Mouse (Mus musculus) heart, embryonic 16.5 days (tissue): Measurements from ENCODE around the gene Nup210. TPM values are rescaled to one million over a fixed set of nuclear protein-coding genes. Genes with fewer than 3 reads are reported as not detected.

Experiments used
- ATAC-seq: fragments of 200-750 bp; cut with Nextera tagmentation; replicated peaks from 2 replicates; pipeline ENCODE4 v1.8.0; 2017; ENCODE audit warnings: moderate number of reproducible peaks; ENCODE audit not compliant: insufficient read depth, low FRiP score; ENCODE audit errors: extremely low read depth
- H3K27ac ChIP-seq: fragments of 300-500 bp; sonication (generic); 2 replicates; pipeline ENCODE4 v1.5.1; 2014; ENCODE audit warnings: mild to moderate bottlenecking, low read length, control low read depth, moderate library complexity
- H3K27me3 ChIP-seq: fragments of 300-500 bp; sonication (generic); 2 replicates; pipeline ENCODE4 v1.6.1; 2014; ENCODE audit warnings: low read length, mixed read lengths; ENCODE audit not compliant: control insufficient read depth, insufficient read depth
- H3K36me3 ChIP-seq: fragments of 300-500 bp; sonication (generic); 2 replicates; pipeline ENCODE4 v1.6.1; 2014; ENCODE audit not compliant: control insufficient read depth, insufficient read depth
- H3K4me1 ChIP-seq: fragments of 300-500 bp; sonication (generic); 2 replicates; pipeline ENCODE4 v1.6.1; 2014; ENCODE audit warnings: low read length, mixed read lengths; ENCODE audit not compliant: control insufficient read depth, insufficient read depth
- H3K4me2 ChIP-seq: fragments of 300-500 bp; sonication (generic); 2 replicates; pipeline ENCODE4 v1.6.1; 2014; ENCODE audit warnings: low read depth, mild to moderate bottlenecking, control low read depth, low read length
- H3K4me3 ChIP-seq: fragments of 300-500 bp; sonication (generic); 2 replicates; pipeline ENCODE4 v1.5.1; 2014; ENCODE audit warnings: mild to moderate bottlenecking, control low read depth, low read length
- H3K9ac ChIP-seq: fragments of 300-500 bp; sonication (generic); 2 replicates; pipeline ENCODE4 v1.6.1; 2014; ENCODE audit warnings: low read length, control low read depth
- H3K9me3 ChIP-seq: fragments of 300-500 bp; sonication (generic); replicated peaks from 2 replicates; pipeline ENCODE4 v1.6.1; 2016; ENCODE audit warnings: low read length; ENCODE audit not compliant: control insufficient read depth
- WGBS: fragments of 180-500 bp; shearing (Covaris S2); extraction: QIAGEN DNeasy Blood & Tissue Kit; methylation state at CpG from one replicate; pipeline ENCODE4 v1.1.7; 2014; 5-methylcytosine and 5-hydroxymethylcytosine counted together
- polyA plus RNA-seq: library from polyadenylated mRNA; unstranded; fragments of >200 nt; fragmentation: Nextera tagmentation; extraction: Ambion mirVana; gene quantifications from 2 replicates; pipeline ENCODE4 v1.2.1, GENCODE M21; 2015

Gene Nup210
- polyA plus RNA-seq, 1 experiment from 2014 or later, result 10.9 TPM

GRCm38 (mm10) chr6:91008284-91008830 lies 108.3 kb downstream of the Nup210 start:
- Histone ChIP-seq H3K4me1 (peaks cover 19% of the 10 kb centered on the region), H3K27ac (no peak overlapping the region), H3K27me3 (no peaks in the 10 kb centered on the region), H3K36me3 (no peaks in the 10 kb centered on the region), H3K9ac (no peak overlapping the region), H3K9me3 (no peaks in the 10 kb centered on the region), H3K4me3 (no peak overlapping the region), H3K4me2 (no peak overlapping the region)
- ATAC-seq, result no peak
- WGBS, result 87% methylated on average over 3 of the region's 3 CpGs

- no peaks in the 10 kb centered on the region for H3K27me3 ChIP-seq
- H3K9ac ChIP-seq, result no peak overlapping the region
- H3K4me1 ChIP-seq, result peaks cover 15% of the 10 kb centered on the region
- ATAC-seq, result no peak
- 45% methylated on average over 2 of the region's 2 CpGs for WGBS
- H3K4me3 ChIP-seq, result no peak overlapping the region
- H3K4me2 ChIP-seq, result no peak overlapping the region
- no peaks in the 10 kb centered on the region for H3K36me3 ChIP-seq
- H3K27ac ChIP-seq, result no peak overlapping the region
- H3K9me3 ChIP-seq, result no peaks in the 10 kb centered on the region
These were observed 109.4 kb downstream of the Nup210 start for GRCm38 (mm10) chr6:91007207-91007606.

- WGBS, result 89% methylated on average over 2 of the region's 2 CpGs
- ATAC-seq, result no peak
These were observed 112.5 kb downstream of the Nup210 start for GRCm38 (mm10) chr6:91004157-91004556.

DNA sequence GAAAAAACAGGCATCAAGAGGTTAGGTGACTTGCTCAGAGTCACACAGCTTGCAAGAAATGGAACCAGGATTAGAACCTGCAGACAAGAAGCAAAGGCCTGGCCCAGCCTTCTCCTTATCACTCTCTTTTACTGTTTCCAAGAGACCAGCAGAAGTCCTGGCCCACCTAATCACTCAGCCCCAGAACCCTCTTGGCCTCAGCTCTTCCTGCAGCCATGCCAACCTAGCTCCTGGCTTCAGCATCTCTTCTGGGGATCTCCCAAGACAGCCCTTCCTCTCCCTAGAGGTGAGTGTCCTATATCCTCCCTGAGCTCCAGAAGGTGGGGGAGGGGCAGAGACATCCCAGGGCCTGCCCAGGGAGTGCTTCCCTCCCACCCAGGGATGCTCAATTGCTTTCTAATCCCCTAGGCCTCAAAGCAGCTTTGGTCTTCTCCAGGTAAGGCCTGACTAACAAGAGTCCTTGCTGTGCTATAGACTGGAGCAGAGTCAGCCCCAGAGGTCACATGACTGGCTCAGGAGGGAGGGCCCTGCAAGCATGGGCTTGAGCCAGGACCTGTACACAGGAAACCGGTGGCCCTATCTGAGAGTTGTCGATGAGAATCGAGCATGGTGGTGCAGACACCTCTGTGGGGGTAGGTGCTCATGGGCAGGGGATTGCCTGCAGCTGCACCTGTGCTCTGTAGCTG lies 113.2 kb downstream of the Nup210 start:
- H3K27ac ChIP-seq, result no peak overlapping the region
- no peaks in the 10 kb centered on the region for H3K36me3 ChIP-seq
- no peak overlapping the region for H3K4me3 ChIP-seq
- 0 out of 2 replicates have a peak, but pooled peaks have one; percentile 26 for ATAC-seq
- no peaks in the 10 kb centered on the region for H3K9me3 ChIP-seq
- peaks cover 27% of the 10 kb centered on the region for H3K4me1 ChIP-seq
- no peaks in the 10 kb centered on the region for H3K27me3 ChIP-seq
- WGBS, result 13% methylated on average over 3 of the region's 3 CpGs
- H3K9ac ChIP-seq, result no peak overlapping the region
- H3K4me2 ChIP-seq, result no peak overlapping the region

More at GRCm38 (mm10) chr6:91004157-91004556, 112.5 kb downstream of the Nup210 start:
- Histone ChIP-seq H3K27ac (no peak overlapping the region), H3K9ac (no peak overlapping the region), H3K9me3 (no peaks in the 10 kb centered on the region), H3K4me2 (no peak overlapping the region), H3K27me3 (no peaks in the 10 kb centered on the region), H3K36me3 (no peaks in the 10 kb centered on the region), H3K4me1 (peaks cover 27% of the 10 kb centered on the region), H3K4me3 (no peak overlapping the region)

DNA sequence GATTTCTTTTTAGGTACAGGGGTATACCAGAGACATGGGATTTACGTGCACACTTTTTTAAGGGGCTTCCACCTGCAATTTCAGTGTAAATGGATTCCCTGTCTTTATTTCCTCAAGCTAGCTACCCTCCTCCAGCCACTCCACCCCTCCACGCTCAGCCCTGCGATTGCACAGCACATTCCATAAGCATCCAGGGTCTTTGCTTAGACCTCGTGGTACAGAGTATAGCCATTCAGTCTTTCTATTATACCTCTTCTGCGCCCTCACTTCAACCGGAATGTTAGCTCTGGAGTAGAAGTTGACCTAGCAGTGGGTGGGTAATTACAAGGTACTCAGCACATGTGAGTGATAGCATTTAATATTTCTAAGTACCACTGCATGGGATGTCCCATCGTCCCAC lies 115.1 kb downstream of the Nup210 start:
- Histone ChIP-seq H3K9me3 (no peaks in the 10 kb centered on the region), H3K27me3 (no peaks in the 10 kb centered on the region), H3K9ac (no peak overlapping the region), H3K4me2 (0 out of 2 replicates have a peak overlapping the region, but pooled peaks have one; percentile 39), H3K4me1 (peaks cover 27% of the 10 kb centered on the region), H3K36me3 (no peaks in the 10 kb centered on the region), H3K4me3 (no peak overlapping the region), H3K27ac (no peak overlapping the region)
- no peak for ATAC-seq
- 45% methylated on average over 7 of the region's 7 CpGs for WGBS

GRCm38 (mm10) chr6:91000819-91001525 lies 115.7 kb downstream of the Nup210 start:
- Histone ChIP-seq H3K36me3 (no peaks in the 10 kb centered on the region), H3K4me1 (peaks cover 27% of the 10 kb centered on the region), H3K27me3 (no peaks in the 10 kb centered on the region), H3K4me3 (no peak overlapping the region), H3K4me2 (peak overlapping the region; percentile 39; the same call in 1 of the 2 replicates), H3K9ac (peak overlapping the region; percentile 21), H3K9me3 (no peaks in the 10 kb centered on the region), H3K27ac (peak overlapping the region; percentile 24; the same call in 1 of the 2 replicates)
- no peak for ATAC-seq
- WGBS, result 20% methylated on average over 15 of the region's 15 CpGs

DNA sequence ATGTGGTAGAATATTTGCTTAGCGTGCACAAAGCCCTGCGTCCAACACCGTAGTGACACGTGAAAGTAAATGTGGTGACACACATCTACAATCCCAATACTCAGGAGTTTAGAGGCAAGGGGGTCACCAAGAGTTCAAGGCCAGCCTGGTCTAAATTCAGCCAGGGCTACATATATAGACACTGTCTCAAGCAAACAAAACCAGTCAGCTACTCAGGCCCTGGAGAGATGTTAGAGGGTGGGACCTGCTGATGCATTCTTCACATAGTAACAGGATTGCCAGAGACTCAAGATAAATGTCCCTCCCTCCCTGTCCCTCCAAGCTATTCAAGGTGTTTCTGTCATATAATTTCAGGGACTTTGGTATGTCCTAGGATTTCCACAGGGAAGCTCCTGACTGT lies 117.5 kb downstream of the Nup210 start:
- Histone ChIP-seq H3K9ac (no peak overlapping the region), H3K36me3 (no peaks in the 10 kb centered on the region), H3K4me2 (no peak overlapping the region), H3K27ac (no peak overlapping the region), H3K4me3 (no peak overlapping the region), H3K9me3 (no peaks in the 10 kb centered on the region), H3K27me3 (no peaks in the 10 kb centered on the region), H3K4me1 (peaks cover 27% of the 10 kb centered on the region)
- no peak for ATAC-seq
- WGBS, result 65% methylated on average over 4 of the region's 4 CpGs

- Histone ChIP-seq H3K4me2 (no peak overlapping the region), H3K4me3 (no peak overlapping the region), H3K4me1 (peaks cover 22% of the 10 kb centered on the region), H3K9ac (no peak overlapping the region), H3K27ac (no peak overlapping the region), H3K9me3 (no peaks in the 10 kb centered on the region; the same call in 1 of the 2 replicates), H3K27me3 (no peaks in the 10 kb centered on the region), H3K36me3 (no peaks in the 10 kb centered on the region)
- no peak for ATAC-seq
- 61% methylated on average over 3 of the region's 3 CpGs for whole genome bisulfite sequencing
These were observed 119.6 kb downstream of the Nup210 start for GRCm38 (mm10) chr6:90997025-90997424.

- WGBS, result 84% methylated on average over 2 of the region's 2 CpGs
These were observed 120.4 kb downstream of the Nup210 start for GRCm38 (mm10) chr6:90996181-90996580.

More at GRCm38 (mm10) chr6:90996181-90996580, 120.4 kb downstream of the Nup210 start:
- Histone ChIP-seq H3K4me1 (peaks cover 17% of the 10 kb centered on the region), H3K27ac (no peak overlapping the region), H3K4me2 (no peak overlapping the region), H3K9me3 (no peaks in the 10 kb centered on the region; the same call in 1 of the 2 replicates), H3K4me3 (no peak overlapping the region), H3K36me3 (no peaks in the 10 kb centered on the region), H3K9ac (no peak overlapping the region), H3K27me3 (no peaks in the 10 kb centered on the region)
- no peak for ATAC-seq
